Mouse (Mus musculus) hindbrain, embryonic 12.5 days (tissue): ENCODE results near the gene Gucy1b1. TPM values are rescaled to one million over a fixed set of nuclear protein-coding genes. Genes with fewer than 3 reads are reported as not detected.

Experiments
- ATAC-seq: fragments of 200-750 bp; cut with Nextera tagmentation; 2 replicates; pipeline ENCODE4 v1.8.0; 2017; ENCODE audit warnings: moderate TSS enrichment; ENCODE audit not compliant: low FRiP score
- H3K27ac ChIP-seq: fragments of 300-500 bp; sonication (generic); 2 replicates; pipeline ENCODE4 v1.5.1; 2016; ENCODE audit warnings: mild to moderate bottlenecking
- H3K27me3 ChIP-seq: fragments of 300-500 bp; sonication (generic); 2 replicates; pipeline ENCODE4 v1.6.1; 2016; ENCODE audit warnings: mild to moderate bottlenecking
- H3K36me3 ChIP-seq: fragments of 300-500 bp; sonication (generic); 2 replicates; pipeline ENCODE4 v1.6.1; 2016; ENCODE audit warnings: mild to moderate bottlenecking
- H3K4me1 ChIP-seq: fragments of 300-500 bp; sonication (generic); 2 replicates; pipeline ENCODE4 v1.6.1; 2016
- H3K4me2 ChIP-seq: fragments of 300-500 bp; sonication (generic); replicated peaks from 2 replicates; pipeline ENCODE4 v1.6.1; 2016; ENCODE audit warnings: mild to moderate bottlenecking
- H3K4me3 ChIP-seq: fragments of 300-500 bp; sonication (generic); 2 replicates; pipeline ENCODE4 v1.5.1; 2016; ENCODE audit warnings: mild to moderate bottlenecking
- H3K9ac ChIP-seq: fragments of 300-500 bp; sonication (generic); 2 replicates; pipeline ENCODE4 v1.6.1; 2016; ENCODE audit warnings: mild to moderate bottlenecking, moderate library complexity
- H3K9me3 ChIP-seq: fragments of 300-500 bp; sonication (generic); replicated peaks from 2 replicates; pipeline ENCODE4 v1.6.1; 2016; ENCODE audit warnings: mild to moderate bottlenecking
- WGBS: fragments of 180-500 bp; shearing (Covaris S2); methylation state at CpG from one replicate; pipeline ENCODE4 v1.1.7; 2016; 5-methylcytosine and 5-hydroxymethylcytosine counted together
- polyA plus RNA-seq: library from polyadenylated mRNA; unstranded; fragments of >200 nt; fragmentation: Nextera tagmentation; extraction: Ambion mirVana; gene quantifications from 2 replicates; pipeline ENCODE4 v1.2.1, GENCODE M21; 2016

Gene Gucy1b1
- polyA plus RNA-seq: 14.1 and 16.6 TPM in 2 replicates

GRCm38 (mm10) chr3:82074201-82074851 is at the start of gene Gucy1b1:
Gucy1b1 (minus strand) TSS chr3:82074689.
- H3K27me3 ChIP-seq: 0 out of 2 replicates have a peak, but pooled peaks cover 3% of the 10 kb centered on the region
- peak within 1 kb of the TSS; percentile 98 for H3K4me2 ChIP-seq
- peak within 1 kb of the TSS; percentile 69 for H3K9ac ChIP-seq
- WGBS: 2% methylated on average over 25 of the region's 25 CpGs
- no peaks in the 10 kb centered on the region for H3K9me3 ChIP-seq
- no peaks in the 10 kb centered on the region for H3K36me3 ChIP-seq
- H3K27ac ChIP-seq: peak within 1 kb of the TSS; percentile 64
- H3K4me3 ChIP-seq: peak within 1 kb of the TSS; percentile 58
- peak; percentile 99 for ATAC-seq
- peaks cover 2% of the 10 kb centered on the region; the same call in 1 of the 2 replicates for H3K4me1 ChIP-seq

GRCm38 (mm10) chr3:82118916-82119315 is 44.4 kb upstream of the Gucy1b1 start:
- no peaks in the 10 kb centered on the region for H3K9me3 ChIP-seq
- no peak overlapping the region for H3K27ac ChIP-seq
- H3K9ac ChIP-seq: no peak overlapping the region
- 96% methylated on average over 1 of the region's 1 CpGs for WGBS
- H3K4me2 ChIP-seq: no peak overlapping the region
- H3K36me3 ChIP-seq: no peaks in the 10 kb centered on the region
- H3K27me3 ChIP-seq: no peaks in the 10 kb centered on the region
- ATAC-seq: no peak
- no peak overlapping the region for H3K4me3 ChIP-seq
- no peaks in the 10 kb centered on the region for H3K4me1 ChIP-seq

- Histone ChIP-seq H3K27me3 (no peaks in the 10 kb centered on the region), H3K27ac (no peak overlapping the region), H3K4me1 (no peaks in the 10 kb centered on the region), H3K36me3 (no peaks in the 10 kb centered on the region), H3K4me2 (no peak overlapping the region), H3K9ac (no peak overlapping the region), H3K9me3 (no peaks in the 10 kb centered on the region), H3K4me3 (no peak overlapping the region)
- ATAC-seq: no peak
- WGBS: 80% methylated on average over 2 of the region's 2 CpGs
Measured at GRCm38 (mm10) chr3:82112439-82112838, 38.0 kb upstream of the Gucy1b1 start.

- H3K27me3 ChIP-seq: no peaks in the 10 kb centered on the region
- ATAC-seq: no peak
- no peak overlapping the region for H3K4me3 ChIP-seq
- H3K27ac ChIP-seq: no peak overlapping the region
- H3K4me2 ChIP-seq: no peak overlapping the region
- no peaks in the 10 kb centered on the region for H3K4me1 ChIP-seq
- no peaks in the 10 kb centered on the region for H3K9me3 ChIP-seq
- 80% methylated on average over 3 of the region's 3 CpGs for WGBS
- H3K9ac ChIP-seq: no peak overlapping the region
- no peaks in the 10 kb centered on the region for H3K36me3 ChIP-seq
Measured at GRCm38 (mm10) chr3:82111986-82112385, 37.5 kb upstream of the Gucy1b1 start.

GRCm38 (mm10) chr3:82108951-82109350 is 34.5 kb upstream of the Gucy1b1 start:
- Histone ChIP-seq H3K27ac (no peak overlapping the region), H3K9ac (no peak overlapping the region), H3K27me3 (no peaks in the 10 kb centered on the region), H3K9me3 (no peaks in the 10 kb centered on the region), H3K4me1 (no peaks in the 10 kb centered on the region), H3K36me3 (no peaks in the 10 kb centered on the region), H3K4me2 (no peak overlapping the region), H3K4me3 (no peak overlapping the region)
- no peak for ATAC-seq
- 92% methylated on average over 15 of the region's 15 CpGs for WGBS

GRCm38 (mm10) chr3:82104229-82104628 is 29.7 kb upstream of the Gucy1b1 start:
- no peaks in the 10 kb centered on the region for H3K9me3 ChIP-seq
- ATAC-seq: no peak
- whole genome bisulfite sequencing: 78% methylated on average over 6 of the region's 6 CpGs
- no peak overlapping the region for H3K27ac ChIP-seq
- H3K4me1 ChIP-seq: no peaks in the 10 kb centered on the region
- no peak overlapping the region for H3K4me3 ChIP-seq
- no peak overlapping the region for H3K9ac ChIP-seq
- no peaks in the 10 kb centered on the region for H3K27me3 ChIP-seq
- H3K36me3 ChIP-seq: no peaks in the 10 kb centered on the region
- H3K4me2 ChIP-seq: no peak overlapping the region

- Histone ChIP-seq H3K27me3 (no peaks in the 10 kb centered on the region), H3K4me2 (no peak overlapping the region), H3K4me3 (no peak overlapping the region), H3K27ac (no peak overlapping the region), H3K36me3 (no peaks in the 10 kb centered on the region), H3K4me1 (no peaks in the 10 kb centered on the region), H3K9me3 (no peaks in the 10 kb centered on the region), H3K9ac (no peak overlapping the region)
- WGBS: 82% methylated on average over 6 of the region's 6 CpGs
- ATAC-seq: no peak
Measured at GRCm38 (mm10) chr3:82099127-82099526, 24.6 kb upstream of the Gucy1b1 start.

- Histone ChIP-seq H3K9ac (no peak overlapping the region), H3K27me3 (no peaks in the 10 kb centered on the region), H3K36me3 (no peaks in the 10 kb centered on the region), H3K4me1 (no peaks in the 10 kb centered on the region), H3K9me3 (no peaks in the 10 kb centered on the region), H3K4me3 (no peak overlapping the region), H3K27ac (no peak overlapping the region), H3K4me2 (no peak overlapping the region)
- WGBS: 72% methylated on average over 2 of the region's 2 CpGs
- ATAC-seq: no peak
Measured at GRCm38 (mm10) chr3:82096801-82097200, 22.3 kb upstream of the Gucy1b1 start.

- ATAC-seq: peak; percentile 72
- Histone ChIP-seq H3K27ac (no peak overlapping the region; the same call in 1 of the 2 replicates), H3K9me3 (no peaks in the 10 kb centered on the region), H3K4me3 (peak overlapping the region; percentile 58), H3K9ac (peak overlapping the region; percentile 69), H3K4me1 (peaks cover 2% of the 10 kb centered on the region; the same call in 1 of the 2 replicates), H3K27me3 (0 out of 2 replicates have a peak, but pooled peaks cover 3% of the 10 kb centered on the region), H3K4me2 (peak overlapping the region; percentile 98), H3K36me3 (no peaks in the 10 kb centered on the region)
- WGBS: under 1% methylated on average over 34 of the region's 34 CpGs
Measured at GRCm38 (mm10) chr3:82073741-82074181, 728 bp downstream of the Gucy1b1 start.

- Histone ChIP-seq H3K4me2 (no peak overlapping the region), H3K4me3 (no peak overlapping the region), H3K4me1 (peaks cover 7% of the 10 kb centered on the region; the same call in 1 of the 2 replicates), H3K9ac (no peak overlapping the region), H3K36me3 (no peaks in the 10 kb centered on the region), H3K9me3 (no peaks in the 10 kb centered on the region), H3K27ac (no peak overlapping the region), H3K27me3 (0 out of 2 replicates have a peak, but pooled peaks cover under 1% of the 10 kb centered on the region)
- 88% methylated on average over 5 of the region's 5 CpGs for WGBS
- no peak for ATAC-seq
Measured at GRCm38 (mm10) chr3:82067830-82068229, 6.7 kb downstream of the Gucy1b1 start.

- H3K9me3 ChIP-seq: no peaks in the 10 kb centered on the region
- no peak overlapping the region for H3K9ac ChIP-seq
- no peak for ATAC-seq
- no peak overlapping the region for H3K4me3 ChIP-seq
- H3K36me3 ChIP-seq: no peaks in the 10 kb centered on the region
- no peak overlapping the region for H3K4me2 ChIP-seq
- H3K27ac ChIP-seq: no peak overlapping the region
- H3K27me3 ChIP-seq: no peaks in the 10 kb centered on the region
- peaks cover 10% of the 10 kb centered on the region; the same call in 1 of the 2 replicates for H3K4me1 ChIP-seq
- WGBS: 45% methylated on average over 9 of the region's 9 CpGs
Measured at GRCm38 (mm10) chr3:82061402-82062180, 12.9 kb downstream of the Gucy1b1 start.

- H3K9ac ChIP-seq: no peak overlapping the region
- H3K4me3 ChIP-seq: no peak overlapping the region
- no peaks in the 10 kb centered on the region for H3K9me3 ChIP-seq
- H3K4me1 ChIP-seq: 0 out of 2 replicates have a peak, but pooled peaks cover 3% of the 10 kb centered on the region
- H3K27ac ChIP-seq: no peak overlapping the region
- ATAC-seq: no peak
- WGBS: 70% methylated on average over 5 of the region's 5 CpGs
- H3K36me3 ChIP-seq: no peaks in the 10 kb centered on the region
- H3K27me3 ChIP-seq: no peaks in the 10 kb centered on the region
- no peak overlapping the region for H3K4me2 ChIP-seq
Measured at GRCm38 (mm10) chr3:82057201-82057600, 17.3 kb downstream of the Gucy1b1 start.
